Mouse (Mus musculus): ENCODE measurements around the gene Myef2.
A peak's percentile ranks its signal among the peaks of the same experiment; 100 is the strongest.
"Not testable (repeated sequence)": the region's sequence is repeated elsewhere in the genome, so short reads cannot be mapped to it uniquely, and the experiment has no call there.

The Myef2 gene

DNA sequence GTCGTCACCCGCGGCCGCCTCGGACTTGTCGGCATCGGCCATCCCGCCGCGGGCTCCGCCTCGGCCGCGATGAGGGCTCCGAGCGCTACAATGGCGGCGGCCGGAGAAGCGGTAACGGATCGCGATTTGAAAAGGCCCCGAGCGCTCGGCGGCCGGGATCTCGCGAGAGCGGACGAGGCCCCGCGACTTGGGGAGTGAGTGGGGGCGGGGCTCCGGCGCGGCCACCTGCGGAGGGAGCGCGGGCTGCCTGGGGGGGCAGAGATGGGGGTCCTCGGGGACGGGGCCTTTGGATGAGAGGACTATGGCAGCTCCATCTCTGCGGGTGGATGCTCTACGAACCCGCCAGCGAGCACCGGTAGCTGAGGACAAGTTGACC lies at the start of gene Myef2:
Myef2 (minus strand) TSS at position 185 of the 376 bp plus-strand sequence.
- DNase-seq: peak; percentile 92

GRCm38 (mm10) chr2:125162012-125162470 lies 38.6 kb upstream of the Myef2 start:
- DNase-seq: no peak

DNA sequence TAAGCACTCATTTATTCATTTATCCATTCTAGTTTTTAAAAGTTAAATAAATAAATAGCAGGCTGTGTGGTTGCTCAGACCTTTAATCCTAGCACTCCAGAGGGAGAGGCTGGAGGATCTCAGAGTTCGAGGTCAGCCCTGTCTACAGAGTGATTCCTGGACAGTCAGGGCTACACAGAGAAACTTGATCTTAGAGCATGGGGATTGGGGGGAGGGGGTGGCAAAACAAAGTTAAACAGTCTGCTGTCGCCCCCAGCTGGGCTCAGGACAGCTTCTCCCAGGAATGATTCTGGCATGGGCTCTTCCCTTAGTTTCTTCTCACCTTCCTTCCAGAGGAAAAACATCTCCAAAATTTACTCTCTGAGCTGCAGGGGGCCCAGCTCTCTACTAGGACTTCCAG lies 32.0 kb upstream of the Myef2 start:
- peak; percentile 9 for DNase-seq

GRCm38 (mm10) chr2:125154294-125154693 lies 30.8 kb upstream of the Myef2 start:
- no peak for DNase-seq

- DNase-seq: no peak
Observed at GRCm38 (mm10) chr2:125152388-125152787, 28.9 kb upstream of the Myef2 start, which contains the start of gene Slc12a1. Slc12a1 (plus strand) TSS chr2:125152505.

DNA sequence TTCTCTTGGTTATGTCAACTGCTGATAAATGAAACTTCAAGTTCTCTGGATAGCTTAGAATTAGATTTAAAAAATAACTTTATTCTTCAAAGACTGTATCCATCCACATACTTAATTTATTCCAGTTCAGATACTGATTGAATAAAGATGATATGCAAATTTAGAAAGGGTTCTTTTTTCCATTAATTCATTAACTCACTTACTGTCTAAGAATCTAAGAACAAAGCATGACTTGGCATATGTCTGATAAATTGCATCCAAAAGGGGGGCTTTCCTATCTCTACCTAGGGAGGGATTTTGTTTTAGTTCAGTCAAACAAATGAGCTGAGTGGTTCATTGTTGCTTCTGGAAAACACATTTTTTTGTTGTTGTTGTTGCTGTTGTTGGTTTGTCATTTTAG lies 18.9 kb upstream of the Myef2 start:
- DNase-seq: no peak

- no peak for DNase-seq
Observed at GRCm38 (mm10) chr2:125136846-125137245, 13.4 kb upstream of the Myef2 start.

GRCm38 (mm10) chr2:125135903-125136811 lies 12.7 kb upstream of the Myef2 start, which contains the start of gene Ctxn2:
Ctxn2 (plus strand) TSS chr2:125136692.
- peak; percentile 56 for DNase-seq

DNA sequence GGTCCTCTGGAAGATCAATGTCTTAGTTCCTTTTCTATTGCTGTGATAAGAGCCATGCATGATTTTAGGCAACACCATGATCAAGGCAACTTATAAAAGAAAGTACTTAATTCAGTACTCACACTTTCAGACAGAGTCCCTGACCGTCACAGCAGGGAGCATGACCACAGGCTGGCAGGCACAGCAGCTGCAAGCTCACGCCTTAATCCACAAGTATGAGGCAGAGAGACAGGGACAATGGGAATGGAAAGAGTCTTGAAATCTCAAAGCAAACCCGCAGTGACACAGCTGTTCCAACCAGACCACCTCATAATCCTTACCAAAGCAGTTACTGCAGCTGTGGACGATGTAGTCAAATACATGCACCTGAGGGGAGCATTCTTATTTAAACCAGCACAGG lies 10.7 kb upstream of the Myef2 start:
- DNase-seq: no peak

DNA sequence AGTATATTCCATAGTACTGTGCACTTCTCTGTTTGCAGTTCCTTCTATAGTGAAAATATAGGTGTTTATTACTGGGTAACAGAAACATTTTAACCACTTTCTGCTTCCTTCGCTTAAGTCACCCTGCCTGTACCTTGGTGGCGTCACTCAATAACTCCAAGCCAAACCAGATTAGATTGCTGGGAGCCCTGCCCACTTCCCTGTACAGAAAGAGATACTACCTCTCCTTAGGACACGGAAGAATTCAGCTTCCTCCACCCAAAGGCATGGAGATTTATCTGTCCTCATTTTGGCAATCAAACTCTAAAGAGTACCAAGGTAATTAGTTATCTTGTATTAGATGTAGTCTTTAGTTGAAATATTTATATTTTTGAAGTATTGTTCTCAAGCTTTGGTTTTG lies 3.3 kb upstream of the Myef2 start:
- DNase-seq: no peak

DNA sequence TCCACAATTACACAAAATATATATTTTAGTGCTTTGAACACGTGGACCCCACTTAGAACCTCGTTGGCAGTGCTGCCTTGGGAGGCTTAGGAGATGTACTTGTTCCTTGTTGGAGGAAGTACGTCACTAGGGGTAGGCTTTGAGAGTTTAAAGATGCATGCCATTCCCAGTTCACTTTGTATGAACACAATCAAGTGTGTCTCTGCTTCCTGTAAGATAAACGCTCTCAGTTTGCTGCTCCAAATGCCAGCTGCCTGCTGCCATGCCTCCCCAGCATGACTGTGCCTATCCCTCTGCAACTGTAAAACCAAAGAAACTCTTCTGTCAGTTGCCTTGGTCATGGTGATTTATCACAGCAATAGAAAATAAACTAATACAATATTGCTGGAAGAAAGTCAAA lies 2.4 kb upstream of the Myef2 start:
- no peak for DNase-seq

DNA sequence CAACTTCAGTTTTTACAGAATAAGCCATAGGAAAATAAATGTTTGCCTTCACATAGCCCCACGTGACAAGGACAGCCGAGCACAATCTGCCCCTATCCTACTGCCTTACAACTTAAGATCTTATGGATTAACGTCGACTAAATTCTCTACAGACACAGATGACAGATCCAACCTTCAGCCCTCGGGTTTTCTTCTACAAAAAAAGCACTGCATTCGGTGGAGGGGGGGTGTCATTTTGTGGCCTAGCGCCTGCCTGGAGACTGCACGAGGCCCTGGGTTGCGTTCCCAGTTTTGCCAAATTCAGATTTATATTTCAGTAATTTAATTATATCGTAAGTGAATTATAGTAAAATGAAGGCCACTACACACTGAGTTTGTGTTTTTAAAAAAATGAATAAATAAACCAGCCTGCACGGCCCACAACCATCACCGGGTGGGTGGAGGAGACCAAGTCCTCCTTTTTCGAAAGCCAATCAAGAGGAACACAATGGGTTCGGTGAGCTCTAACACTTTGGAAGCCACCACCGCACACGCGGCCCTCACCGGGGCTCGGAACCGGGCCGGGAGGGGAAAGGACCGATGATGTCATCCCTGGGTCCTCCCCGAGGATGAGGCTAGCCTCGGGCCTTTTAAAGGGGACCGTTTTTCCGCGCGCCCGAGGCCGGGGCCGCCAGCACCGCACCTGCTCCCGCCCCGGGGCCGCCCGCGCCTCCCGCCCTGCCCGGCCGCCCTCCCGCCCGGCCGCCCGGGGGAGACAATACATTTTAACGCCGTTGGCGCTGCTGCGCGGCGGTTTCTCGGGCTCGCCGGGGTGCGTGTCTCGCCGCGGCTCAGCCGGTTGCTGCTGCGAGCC lies 611 bp downstream of the Myef2 start:
- DNase-seq: peak; percentile 55

DNA sequence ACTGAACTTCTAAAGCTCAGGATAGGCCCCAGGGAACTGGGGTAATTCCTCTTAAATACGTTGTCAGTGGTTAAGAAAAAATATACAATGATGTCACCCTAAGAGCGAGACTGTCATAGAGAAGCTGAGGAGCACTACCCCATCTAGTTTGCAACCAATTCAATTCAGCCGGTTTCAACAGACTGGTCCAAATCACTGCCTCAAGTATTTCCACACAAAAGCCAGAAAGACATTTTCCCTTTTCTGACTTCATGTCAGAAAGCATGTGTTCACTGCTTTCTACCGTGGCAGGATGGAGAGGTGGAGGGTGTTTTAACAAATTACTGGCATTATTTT lies 1.2 kb downstream of the Myef2 start:
- DNase-seq: no peak

- DNase-seq: no peak
Observed at GRCm38 (mm10) chr2:125119381-125120110, 3.9 kb downstream of the Myef2 start.

DNA sequence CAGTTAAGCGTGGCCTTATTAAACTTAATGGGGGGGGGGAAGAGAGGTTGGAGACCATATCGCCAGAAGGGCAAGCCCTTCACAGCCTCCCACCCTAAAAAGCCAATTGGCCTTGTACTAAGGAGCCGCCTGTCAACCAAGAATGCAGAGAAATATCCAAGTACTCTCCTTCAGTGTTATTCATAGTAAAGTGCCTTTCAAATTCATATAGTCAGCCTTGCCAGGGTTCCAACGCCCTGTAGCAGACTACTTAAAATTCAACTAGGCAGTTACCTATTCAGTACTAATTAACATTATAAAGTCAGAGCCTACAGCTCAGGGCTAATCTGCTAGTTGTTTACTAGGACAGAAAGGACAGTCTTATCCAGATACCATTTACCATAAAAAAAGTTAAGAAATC lies 16.9 kb downstream of the Myef2 start:
- not testable (repeated sequence) for DNase-seq

GRCm38 (mm10) chr2:125104491-125104890 lies 19.0 kb downstream of the Myef2 start:
- not testable (repeated sequence) for DNase-seq

DNA sequence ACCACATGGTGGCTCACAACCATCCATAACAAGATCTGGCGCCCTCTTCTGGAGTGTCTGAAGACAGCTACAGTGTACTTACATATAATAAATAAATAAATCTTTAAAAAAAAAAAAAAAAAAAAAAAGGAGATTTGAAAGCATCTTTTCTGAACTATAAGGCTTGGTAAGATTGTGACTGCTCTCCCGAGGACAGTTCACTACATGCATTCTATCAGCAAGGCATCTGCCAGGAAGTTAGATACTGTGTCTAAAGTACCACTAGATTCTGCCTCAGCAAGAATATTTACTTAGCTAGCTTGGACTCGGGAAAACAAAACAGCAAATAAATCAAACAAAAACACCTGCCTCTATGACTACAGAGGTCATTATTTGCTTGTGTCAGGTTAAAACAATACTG lies 31.3 kb downstream of the Myef2 start:
- not testable (repeated sequence) for DNase-seq

GRCm38 (mm10) chr2:125088757-125089156 lies 34.7 kb downstream of the Myef2 start:
- DNase-seq: no peak

- DNase-seq: no peak
Observed at GRCm38 (mm10) chr2:125083879-125084278, 39.6 kb downstream of the Myef2 start.

DNA sequence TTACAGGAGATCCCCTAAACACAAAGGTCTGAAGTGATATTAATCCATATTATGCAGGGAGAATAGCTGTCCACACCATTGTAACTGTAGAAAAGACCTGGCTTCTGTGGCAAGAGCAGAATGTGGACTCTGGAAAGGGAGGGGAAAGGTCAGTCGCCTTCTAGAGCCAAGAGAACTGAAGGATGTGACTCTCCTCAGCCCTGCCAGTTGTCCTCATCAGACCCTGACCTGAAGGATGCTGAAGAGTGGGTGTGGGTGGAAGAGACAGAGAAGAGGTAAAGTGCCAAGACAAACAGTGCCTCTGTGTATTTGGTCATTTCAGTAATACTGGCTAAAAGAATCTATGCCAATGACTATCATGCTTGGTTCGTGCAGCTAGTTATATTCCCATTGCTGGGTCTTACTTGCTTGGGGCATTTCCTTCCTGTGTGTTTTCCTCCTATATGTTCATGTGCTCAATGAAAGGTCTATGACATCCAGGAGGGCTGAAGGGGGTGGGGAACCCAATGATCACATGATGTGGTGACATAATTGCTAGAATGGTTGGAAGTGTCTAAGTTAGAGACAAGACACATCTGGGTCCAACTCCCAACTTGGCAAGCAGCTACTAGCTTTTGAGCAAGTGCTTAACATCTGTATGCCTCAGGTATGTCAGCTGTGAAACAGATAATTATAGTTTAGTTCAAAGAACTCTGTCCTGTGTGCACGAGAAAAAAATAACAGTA lies 50.2 kb downstream of the Myef2 start:
- DNase-seq: no peak

GRCm38 (mm10) chr2:125068696-125069095 lies 54.8 kb downstream of the Myef2 start:
- no peak for DNase-seq

GRCm38 (mm10) chr2:125067894-125068293 lies 55.6 kb downstream of the Myef2 start, which contains the start of gene Slc24a5:
Slc24a5 (plus strand) TSS chr2:125068124.
- DNase-seq: no peak
